Mouse (Mus musculus) embryonic fibroblast, embryonic 13.5 days (primary cell): ENCODE data around the gene Dcaf5.

Experiments used
- CTCF ChIP-seq: IDR thresholded peaks from 2 replicates; pipeline ENCODE4 v1.5.1; 2011; ENCODE audit warnings: mild to moderate bottlenecking, control low read depth, low read length, moderate library complexity, borderline replicate concordance; ENCODE audit not compliant: insufficient read depth
- POLR2A ChIP-seq: IDR thresholded peaks from 2 replicates; pipeline ENCODE4 v1.6.1; 2011; ENCODE audit warnings: low read depth, mild to moderate bottlenecking, control low read depth, low read length, moderate library complexity

DNA sequence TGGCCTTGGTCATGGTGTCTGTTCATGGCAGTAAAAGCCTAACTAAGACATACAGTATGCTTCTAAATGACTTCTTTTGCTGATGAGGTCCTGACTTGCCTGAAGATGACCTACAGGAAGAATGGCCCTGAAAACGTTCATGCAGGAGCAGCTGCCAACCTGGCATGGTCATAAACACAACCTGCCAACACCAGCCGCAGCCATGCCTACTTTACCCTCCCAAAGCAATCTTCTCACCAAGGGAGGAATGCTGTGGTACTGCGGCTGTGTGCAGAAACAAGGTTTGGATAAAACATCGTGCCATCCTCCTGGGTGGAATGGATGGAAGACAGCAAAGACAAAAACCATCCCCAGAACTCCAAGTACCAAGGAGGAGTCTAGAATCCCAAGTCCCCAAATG, 57.0 kb downstream of the Dcaf5 start:
- TF ChIP-seq CTCF (no peak), POLR2A (no peak)
